21 mouse cellular contexts compared by ENCODE assay signal in the genomic region with DNA sequence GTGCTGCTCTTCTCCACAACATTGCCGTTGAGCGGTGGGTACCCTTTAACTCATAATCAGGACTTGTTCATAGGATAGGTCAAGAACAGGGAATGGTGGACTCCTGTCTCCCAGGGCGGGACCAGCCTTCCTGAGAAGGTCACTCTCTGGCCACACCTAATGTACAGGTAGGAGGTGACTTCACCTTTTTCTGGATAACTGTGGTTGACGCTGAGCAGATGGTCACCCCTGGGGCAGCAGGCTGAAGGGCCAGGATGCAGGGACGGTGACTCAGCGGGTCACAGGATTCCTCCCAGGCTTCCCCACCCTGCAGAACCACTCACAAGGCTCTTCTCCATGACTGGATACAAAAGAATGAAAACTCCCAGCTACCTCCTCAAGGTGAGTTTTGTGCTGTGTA.
DNase-seq lines count a peak whose midpoint lies in the region; ATAC-seq and TF ChIP-seq lines count a peak whose summit lies in the region.
"Had no signal": no experiment of that assay in that cellular context is flagged by ENCODE, and none has a peak within 500 bp of the region (broad histone marks: within the 10 kb centered on the region; RNA-seq: fewer than 3 reads in every experiment).

No protein-coding gene starts in this region.

- no peak overlapping the region for H3K4me3 ChIP-seq in hindbrain, embryonic 14.5 days (replicated peaks; ENCODE audit: low read length)
- H3K4me3 ChIP-seq: embryonic facial prominence, embryonic 10.5 days; embryonic facial prominence, embryonic 12.5 days; forebrain, embryonic 13.5 days; forebrain, embryonic 15.5 days had no signal

- no peak for ATAC-seq in Patski
- ATAC-seq in hindbrain, embryonic 14.5 days (ENCODE audit: low FRiP score), result no peak
- ATAC-seq: forebrain, embryonic 13.5 days; forebrain, embryonic 15.5 days; forebrain, postnatal 0 days had no signal

- no peaks in the 10 kb centered on the region for H3K9me3 ChIP-seq in hindbrain, embryonic 14.5 days (ENCODE audit: control insufficient read depth, low read length)
- H3K9me3 ChIP-seq: embryonic facial prominence, embryonic 10.5 days; embryonic facial prominence, embryonic 12.5 days; forebrain, embryonic 13.5 days; forebrain, embryonic 15.5 days; G1E had no signal

- no peaks in the 10 kb centered on the region for H3K36me3 ChIP-seq in hindbrain, embryonic 14.5 days (replicated peaks; ENCODE audit: control insufficient read depth, insufficient read depth)
- H3K36me3 ChIP-seq: embryonic facial prominence, embryonic 10.5 days; embryonic facial prominence, embryonic 12.5 days; forebrain, embryonic 15.5 days; G1E had no signal

- 91% methylated on average over 6 of the region's 6 CpGs for WGBS in hindbrain, embryonic 14.5 days

- H3K4me2 ChIP-seq in hindbrain, embryonic 14.5 days (replicated peaks), result no peak overlapping the region
- H3K4me2 ChIP-seq: embryonic facial prominence, embryonic 12.5 days; forebrain, embryonic 13.5 days; forebrain, embryonic 15.5 days had no signal

- no peak overlapping the region for H3K27ac ChIP-seq in hindbrain, embryonic 14.5 days
- H3K27ac ChIP-seq: embryonic facial prominence, embryonic 10.5 days; embryonic facial prominence, embryonic 12.5 days; forebrain, embryonic 13.5 days; forebrain, embryonic 15.5 days had no signal

- POLR2A ChIA-PET in Patski (lab: Charles Lee), result no interaction called here

- TF ChIP-seq CTCF in Patski (IDR thresholded peaks at IDR 0.05), result no peak

- H3K9ac ChIP-seq in hindbrain, embryonic 14.5 days, result no peak overlapping the region
- H3K9ac ChIP-seq: embryonic facial prominence, embryonic 12.5 days; forebrain, embryonic 13.5 days; forebrain, embryonic 15.5 days; forebrain, postnatal 0 days had no signal

- no peaks in the 10 kb centered on the region for H3K27me3 ChIP-seq in Patski
- no peaks in the 10 kb centered on the region for H3K27me3 ChIP-seq in hindbrain, embryonic 14.5 days (ENCODE audit: control insufficient read depth, insufficient read depth, low read length)
- H3K27me3 ChIP-seq: embryonic facial prominence, embryonic 12.5 days; forebrain, embryonic 13.5 days; forebrain, embryonic 15.5 days had no signal

- H3K4me1 ChIP-seq in hindbrain, embryonic 14.5 days (replicated peaks; ENCODE audit: control insufficient read depth, insufficient read depth, low read length), result 0 out of 2 replicates have a peak, but pooled peaks cover 13% of the 10 kb centered on the region

- DNase-seq in 3134 (ENCODE audit: extremely low read depth, insufficient read length, low spot score), result peak; percentile 42
- DNase-seq in 3T3-L1 (ENCODE audit: low read depth, low spot score), result peak; percentile 35
- DNase-seq in Patski (ENCODE audit: low read depth, low spot score), result peak; percentile 17
- no peak for DNase-seq in adrenal gland, adult 18-20 months (ENCODE audit: low spot score in 2 of 2)
- no peak for DNase-seq in adrenal gland, postnatal 36 days
- no peak for DNase-seq in hindbrain, embryonic 14.5 days (ENCODE audit: low spot score)
- DNase-seq: adrenal gland, adult 8-10 months; adrenal gland, postnatal 14 days; cerebellum, adult 11 months; cerebellum, adult 18-20 months; cerebellum, adult 8-10 months; cerebellum, adult 9-11 months; cerebellum, postnatal 14 days; cerebellum, postnatal 36 days; embryo, embryonic 11 days; forebrain, postnatal 0 days had no signal

- in situ Hi-C loops in Patski (cut with MboI; ENCODE audit: low pct_unique_long_range_greater_than_20kb), result no loop called here

- CTCF ChIA-PET in Patski (lab: Charles Lee), result interaction anchor here (0.6 to 2.3 kb wide), 3 partner anchors 12 to 208 kb away, joined by 3 to 8 read pairs (median 3); no protein-coding TSS in a partner anchor

Comparison
In these comparisons a context has a peak if more than half of its experiments do, and no peak if none do; other contexts are left out.
1. DNase-seq: peak in 3134 (single experiment), 3T3-L1 (single experiment) and Patski (single experiment); none in adrenal gland, adult 18-20 months (0 of 2), adrenal gland, postnatal 36 days (0 of 2) and hindbrain, embryonic 14.5 days (single experiment).